Mouse (Mus musculus) stomach, embryonic 15.5 days (tissue): Measurements from ENCODE around the gene Nalcn. TPM values are rescaled to one million over a fixed set of nuclear protein-coding genes. Genes with fewer than 3 reads are reported as not detected.

Experiments used
- ATAC-seq: fragments of 200-750 bp; cut with Nextera tagmentation; 2 replicates; pipeline ENCODE4 v1.8.0; 2017; ENCODE audit warnings: low read depth, moderate number of reproducible peaks, moderate TSS enrichment; ENCODE audit not compliant: insufficient read depth, low FRiP score
- H3K27ac ChIP-seq: fragments of 300-500 bp; sonication (generic); 2 replicates; pipeline ENCODE4 v1.5.1; 2015; ENCODE audit warnings: mild to moderate bottlenecking, inconsistent platforms
- H3K27me3 ChIP-seq: fragments of 300-500 bp; sonication (generic); replicated peaks from 2 replicates; pipeline ENCODE4 v1.6.1; 2015; ENCODE audit warnings: inconsistent platforms
- H3K36me3 ChIP-seq: fragments of 300-500 bp; sonication (generic); 2 replicates; pipeline ENCODE4 v1.6.1; 2015; ENCODE audit warnings: inconsistent platforms
- H3K4me1 ChIP-seq: fragments of 300-500 bp; sonication (generic); 2 replicates; pipeline ENCODE4 v1.6.1; 2015; ENCODE audit warnings: inconsistent platforms
- H3K4me2 ChIP-seq: fragments of 300-500 bp; sonication (generic); 2 replicates; pipeline ENCODE4 v1.6.1; 2015; ENCODE audit warnings: mild to moderate bottlenecking, inconsistent platforms
- H3K4me3 ChIP-seq: fragments of 300-500 bp; sonication (generic); replicated peaks from 2 replicates; pipeline ENCODE4 v1.5.1; 2015; ENCODE audit warnings: inconsistent platforms
- H3K9ac ChIP-seq: fragments of 300-500 bp; sonication (generic); 2 replicates; pipeline ENCODE4 v1.6.1; 2015; ENCODE audit warnings: inconsistent platforms
- H3K9me3 ChIP-seq: fragments of 300-500 bp; sonication (generic); 2 replicates; pipeline ENCODE4 v1.6.1; 2016; ENCODE audit warnings: inconsistent platforms
- WGBS: fragments of 180-500 bp; shearing (Covaris S2); methylation state at CpG from one replicate; pipeline ENCODE4 v1.1.7; 2015; 5-methylcytosine and 5-hydroxymethylcytosine counted together
- polyA plus RNA-seq: library from polyadenylated mRNA; unstranded; fragments of >200 nt; fragmentation: Nextera tagmentation; extraction: Ambion mirVana; gene quantifications from 2 replicates; pipeline ENCODE4 v1.2.1, GENCODE M21; 2015

Nalcn gene
- polyA plus RNA-seq, 1 experiment from 2014 or later, result 1.1 TPM

DNA sequence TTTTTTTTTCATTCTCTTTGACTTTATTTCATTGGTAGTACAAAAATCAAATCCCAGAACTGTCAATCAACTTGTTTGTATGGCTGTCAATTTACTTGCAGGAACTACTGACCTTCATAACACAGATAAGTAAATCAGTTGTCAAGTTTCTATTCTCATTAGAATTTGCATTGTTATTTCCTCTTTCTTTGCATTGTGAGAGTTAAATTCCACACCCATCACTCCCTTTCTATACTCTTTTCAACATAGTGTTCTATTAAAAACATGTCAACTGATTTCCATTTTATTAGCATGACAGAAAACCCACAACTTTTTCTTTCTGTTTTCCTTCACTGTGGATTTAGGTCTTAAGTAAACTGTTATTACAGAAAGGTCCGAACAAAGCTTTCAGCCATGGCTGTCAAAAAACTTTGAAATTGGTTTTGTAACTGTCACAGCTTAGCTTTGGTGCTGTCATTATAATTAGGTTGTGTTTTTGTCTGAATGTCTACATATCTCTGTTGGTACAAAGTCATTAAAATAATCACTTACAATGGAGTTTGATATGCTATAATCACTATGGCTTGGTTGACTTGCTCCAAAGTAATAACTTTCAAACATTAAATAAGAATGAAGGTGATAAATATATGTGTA, 138.3 kb downstream of the Nalcn start:
- Histone ChIP-seq H3K36me3 (no peaks in the 10 kb centered on the region), H3K4me2 (no peak overlapping the region), H3K9me3 (no peaks in the 10 kb centered on the region), H3K4me1 (no peaks in the 10 kb centered on the region), H3K4me3 (no peak overlapping the region), H3K27me3 (no peaks in the 10 kb centered on the region), H3K27ac (no peak overlapping the region), H3K9ac (no peak overlapping the region)
- no peak for ATAC-seq
- WGBS, result 43% methylated on average over 1 of the region's 1 CpGs

DNA sequence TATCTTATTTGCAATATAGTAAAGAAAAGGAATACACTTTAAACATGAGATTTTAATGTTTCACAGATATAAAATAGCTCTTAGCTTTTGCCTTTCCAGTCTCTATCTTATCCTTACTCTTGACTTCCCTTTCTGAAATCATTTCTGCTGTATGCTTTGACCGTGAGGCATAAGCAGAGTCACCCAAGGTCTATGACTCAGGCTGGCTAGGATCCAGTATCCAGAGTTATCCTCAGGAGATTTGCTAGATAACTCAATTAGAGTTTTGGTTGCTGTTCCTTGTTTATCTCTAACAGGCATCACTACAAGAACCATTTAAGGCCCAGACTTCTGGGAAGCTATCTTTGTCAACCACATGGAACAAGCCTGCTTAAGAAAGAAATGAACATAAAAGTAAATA, 164.9 kb downstream of the Nalcn start:
- no peak overlapping the region for H3K9ac ChIP-seq
- no peak overlapping the region for H3K4me2 ChIP-seq
- ATAC-seq, result no peak
- 81% methylated on average over 1 of the region's 1 CpGs for WGBS
- H3K9me3 ChIP-seq, result no peaks in the 10 kb centered on the region
- no peak overlapping the region for H3K4me3 ChIP-seq
- H3K36me3 ChIP-seq, result no peaks in the 10 kb centered on the region
- H3K27ac ChIP-seq, result no peak overlapping the region
- H3K4me1 ChIP-seq, result no peaks in the 10 kb centered on the region
- H3K27me3 ChIP-seq, result no peaks in the 10 kb centered on the region

DNA sequence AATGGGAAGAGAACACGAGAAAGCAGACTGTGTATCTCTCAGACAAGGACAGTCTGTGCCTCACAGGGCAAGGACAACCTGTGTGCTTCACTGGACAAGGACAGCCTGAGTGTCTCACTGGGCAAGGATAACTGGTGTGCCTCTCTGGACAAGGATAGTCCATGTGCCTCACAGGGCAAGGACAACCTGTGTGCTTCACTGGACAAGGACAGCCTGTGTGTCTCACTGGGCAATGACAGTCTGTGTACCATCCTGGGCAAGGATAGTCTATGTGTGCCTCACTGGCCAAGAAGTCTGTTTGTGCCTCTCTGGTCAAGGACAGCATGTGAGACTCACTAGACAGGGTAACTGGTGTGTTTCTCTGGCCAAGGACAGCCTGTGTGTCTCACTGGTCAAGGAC, 180.9 kb downstream of the Nalcn start:
- Histone ChIP-seq H3K9me3 (no peaks in the 10 kb centered on the region), H3K4me3 (no peak overlapping the region), H3K4me1 (no peaks in the 10 kb centered on the region), H3K36me3 (no peaks in the 10 kb centered on the region), H3K9ac (no peak overlapping the region), H3K4me2 (no peak overlapping the region), H3K27ac (no peak overlapping the region), H3K27me3 (no peaks in the 10 kb centered on the region)
- ATAC-seq, result no peak
- WGBS, result 83% methylated on average over 1 of the region's 1 CpGs

DNA sequence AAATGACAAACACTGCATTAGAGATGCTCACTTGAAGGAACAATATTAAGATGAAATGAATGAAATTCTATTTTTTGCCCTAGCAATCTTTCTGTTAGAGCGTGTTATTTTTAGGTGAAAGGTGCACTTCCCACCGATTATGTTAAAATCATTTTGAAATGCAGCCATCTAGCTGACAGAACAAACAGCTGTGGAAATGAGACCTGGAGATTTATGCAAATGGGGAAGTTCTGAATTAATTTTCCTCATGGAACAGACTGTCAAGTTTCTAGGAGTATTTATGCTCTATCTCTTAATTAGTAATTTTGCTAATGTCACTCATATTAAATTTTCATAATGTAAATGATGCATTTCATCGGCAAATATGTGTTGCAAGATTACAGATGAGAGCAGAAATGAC, 191.4 kb downstream of the Nalcn start:
- Histone ChIP-seq H3K27ac (no peak overlapping the region), H3K4me3 (no peak overlapping the region), H3K9me3 (no peaks in the 10 kb centered on the region), H3K9ac (no peak overlapping the region), H3K4me2 (no peak overlapping the region), H3K36me3 (no peaks in the 10 kb centered on the region), H3K4me1 (no peaks in the 10 kb centered on the region), H3K27me3 (no peaks in the 10 kb centered on the region)
- 66% methylated on average over 3 of the region's 3 CpGs for WGBS
- ATAC-seq, result no peak

DNA sequence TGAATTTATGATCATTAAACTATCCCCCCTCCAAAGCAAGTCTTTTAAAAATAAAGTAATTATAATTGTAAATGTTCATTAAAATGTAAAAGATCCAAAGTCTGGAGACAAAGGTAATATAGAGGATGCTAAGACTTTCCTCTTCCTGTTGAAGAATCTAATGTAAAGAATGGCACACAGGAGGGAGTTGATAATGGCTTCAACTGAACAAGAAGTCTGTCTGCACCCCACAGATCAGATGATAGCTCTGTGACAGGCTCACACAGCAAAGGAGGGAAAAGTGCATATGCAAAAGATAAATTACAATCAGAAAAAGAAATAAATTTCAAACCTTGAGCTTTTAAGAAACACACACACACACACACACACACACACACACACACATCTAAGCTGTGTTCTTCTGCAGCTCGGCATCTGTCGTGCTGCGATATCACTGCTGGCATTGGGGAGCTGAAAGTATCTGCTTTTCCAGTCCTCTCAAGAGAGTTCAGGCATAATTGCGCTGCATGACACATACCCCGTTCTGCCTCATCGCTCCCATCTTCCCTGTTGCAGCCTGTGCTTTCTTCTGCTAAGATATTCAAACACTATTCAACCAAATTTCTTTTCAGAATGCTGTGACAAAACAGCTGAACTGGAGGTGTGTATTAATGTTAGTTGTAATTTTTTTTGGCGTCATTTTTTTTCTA, 250.6 kb downstream of the Nalcn start:
- Histone ChIP-seq H3K27me3 (no peaks in the 10 kb centered on the region), H3K27ac (no peak overlapping the region), H3K9me3 (no peaks in the 10 kb centered on the region), H3K4me3 (no peak overlapping the region), H3K9ac (no peak overlapping the region), H3K36me3 (no peaks in the 10 kb centered on the region), H3K4me1 (no peaks in the 10 kb centered on the region), H3K4me2 (no peak overlapping the region)
- ATAC-seq, result no peak
- 87% methylated on average over 7 of the region's 7 CpGs for WGBS

DNA sequence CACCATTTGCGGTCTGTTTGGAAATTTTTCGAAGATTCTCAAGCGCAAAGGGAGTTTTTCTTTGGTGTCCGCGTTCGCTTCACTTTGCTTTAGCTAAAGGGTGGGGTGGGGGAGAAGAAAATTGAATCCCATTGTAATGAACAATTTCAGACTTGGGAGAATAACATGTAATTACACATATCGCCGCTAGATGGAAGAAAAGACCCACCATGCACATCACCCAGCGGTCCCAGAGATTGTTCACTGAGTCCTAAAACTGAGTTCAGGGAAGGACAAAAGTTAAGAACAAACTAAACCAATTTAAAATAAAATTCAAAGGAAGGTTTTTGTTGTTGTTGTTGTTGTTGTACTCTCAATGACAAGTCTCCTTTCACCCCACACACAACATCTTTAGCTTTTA, 255.4 kb downstream of the Nalcn start:
- Histone ChIP-seq H3K27ac (no peak overlapping the region), H3K9me3 (no peaks in the 10 kb centered on the region), H3K36me3 (no peaks in the 10 kb centered on the region), H3K27me3 (no peaks in the 10 kb centered on the region), H3K4me2 (no peak overlapping the region), H3K4me3 (no peak overlapping the region), H3K9ac (no peak overlapping the region), H3K4me1 (no peaks in the 10 kb centered on the region)
- ATAC-seq, result peak; percentile 77; the same call in 1 of the 2 replicates
- 16% methylated on average over 9 of the region's 9 CpGs for WGBS

DNA sequence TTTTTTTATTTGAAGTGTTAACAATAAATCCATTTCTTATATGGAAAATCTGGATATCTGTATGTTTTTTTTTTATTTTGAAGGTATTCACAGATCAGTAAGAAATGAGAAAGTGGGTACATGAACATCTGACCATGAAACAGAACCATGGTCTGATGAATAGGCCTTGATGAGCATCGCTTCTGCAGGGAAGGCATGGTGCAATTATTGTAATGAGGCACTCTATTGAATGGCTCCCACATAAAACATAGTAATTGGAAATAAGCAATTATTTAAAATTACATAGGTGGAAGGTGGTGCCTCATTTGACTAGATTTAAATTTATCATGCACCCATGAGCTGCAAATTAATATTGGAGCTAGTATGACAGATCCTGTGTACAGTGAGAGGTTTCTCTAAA, 267.3 kb downstream of the Nalcn start:
- H3K27me3 ChIP-seq, result no peaks in the 10 kb centered on the region
- no peak for ATAC-seq
- H3K4me2 ChIP-seq, result no peak overlapping the region
- no peaks in the 10 kb centered on the region for H3K9me3 ChIP-seq
- H3K9ac ChIP-seq, result no peak overlapping the region
- H3K36me3 ChIP-seq, result no peaks in the 10 kb centered on the region
- H3K4me1 ChIP-seq, result no peaks in the 10 kb centered on the region
- H3K4me3 ChIP-seq, result no peak overlapping the region
- no peak overlapping the region for H3K27ac ChIP-seq
- 88% methylated on average over 1 of the region's 1 CpGs for WGBS

DNA sequence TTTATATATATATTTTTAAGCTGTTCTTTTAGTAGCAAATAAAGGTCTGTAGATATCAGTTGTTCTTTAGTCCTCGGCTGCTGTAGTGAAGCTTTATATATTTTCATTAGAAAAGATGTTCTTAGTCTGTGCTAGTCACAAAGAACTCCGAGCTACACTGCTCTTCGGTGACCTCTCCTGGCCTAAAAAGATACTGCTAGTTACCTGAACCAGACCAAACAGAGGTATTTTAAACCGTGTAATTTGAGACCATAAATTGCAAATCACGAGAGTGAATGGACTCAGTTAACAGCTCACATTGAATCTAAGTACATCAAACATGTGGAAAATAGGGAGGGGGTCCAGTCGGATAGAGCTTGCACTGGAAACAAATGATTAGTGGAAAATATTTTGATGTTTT, 274.0 kb downstream of the Nalcn start:
- Histone ChIP-seq H3K4me1 (no peaks in the 10 kb centered on the region), H3K9me3 (no peaks in the 10 kb centered on the region), H3K27me3 (no peaks in the 10 kb centered on the region), H3K36me3 (no peaks in the 10 kb centered on the region), H3K4me2 (no peak overlapping the region), H3K27ac (no peak overlapping the region), H3K4me3 (no peak overlapping the region), H3K9ac (no peak overlapping the region)
- WGBS, result 13% methylated on average over 6 of the region's 6 CpGs
- ATAC-seq, result no peak

DNA sequence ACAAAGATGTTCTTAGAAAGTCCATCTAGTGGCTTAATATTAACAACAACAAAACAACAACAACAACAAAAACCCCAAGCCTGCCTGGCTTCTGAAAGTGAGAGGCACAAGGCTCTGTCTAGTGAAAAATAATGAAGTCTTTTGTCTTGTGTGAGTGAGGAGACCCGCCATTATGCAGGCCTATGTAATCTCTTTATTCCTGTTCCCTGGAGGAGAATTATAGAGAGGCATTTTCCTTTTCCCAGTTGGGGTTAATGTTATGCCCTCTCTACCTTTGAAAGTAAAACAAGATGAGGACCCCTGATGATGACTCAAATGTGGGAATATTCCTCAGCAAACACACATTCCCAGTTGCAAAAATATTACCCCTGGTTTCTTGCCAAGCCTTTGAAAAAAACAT, 295.1 kb downstream of the Nalcn start:
- Histone ChIP-seq H3K9ac (no peak overlapping the region), H3K27ac (no peak overlapping the region), H3K9me3 (no peaks in the 10 kb centered on the region), H3K27me3 (no peaks in the 10 kb centered on the region), H3K4me1 (no peaks in the 10 kb centered on the region), H3K36me3 (no peaks in the 10 kb centered on the region), H3K4me2 (no peak overlapping the region), H3K4me3 (no peak overlapping the region)
- 57% methylated on average over 1 of the region's 1 CpGs for WGBS
- no peak for ATAC-seq

DNA sequence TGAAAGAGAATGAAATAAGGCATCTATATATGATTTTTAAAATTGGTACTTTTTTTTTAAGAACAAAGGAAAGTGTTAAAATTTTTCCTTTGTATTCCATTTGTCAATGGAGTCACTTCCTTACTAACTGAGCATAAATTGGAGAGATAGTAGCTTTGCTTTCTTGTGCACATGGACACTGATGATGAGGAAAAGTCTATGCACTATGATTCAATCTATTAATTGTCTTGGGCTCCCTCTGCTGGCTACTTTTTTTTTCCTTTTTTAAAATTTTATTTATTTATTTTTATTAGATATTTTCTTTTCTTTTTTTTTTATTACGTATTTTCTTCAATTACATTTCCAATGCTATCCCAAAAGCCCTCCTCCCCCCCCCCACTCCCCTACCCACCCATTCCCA, 312.6 kb downstream of the Nalcn start:
- H3K27ac ChIP-seq, result no peak overlapping the region
- no peak overlapping the region for H3K4me2 ChIP-seq
- H3K4me3 ChIP-seq, result no peak overlapping the region
- H3K36me3 ChIP-seq, result no peaks in the 10 kb centered on the region
- no peaks in the 10 kb centered on the region for H3K9me3 ChIP-seq
- H3K4me1 ChIP-seq, result no peaks in the 10 kb centered on the region
- H3K27me3 ChIP-seq, result no peaks in the 10 kb centered on the region
- no peak overlapping the region for H3K9ac ChIP-seq
- ATAC-seq, result no peak
- WGBS, result 43% methylated on average over 1 of the region's 1 CpGs

DNA sequence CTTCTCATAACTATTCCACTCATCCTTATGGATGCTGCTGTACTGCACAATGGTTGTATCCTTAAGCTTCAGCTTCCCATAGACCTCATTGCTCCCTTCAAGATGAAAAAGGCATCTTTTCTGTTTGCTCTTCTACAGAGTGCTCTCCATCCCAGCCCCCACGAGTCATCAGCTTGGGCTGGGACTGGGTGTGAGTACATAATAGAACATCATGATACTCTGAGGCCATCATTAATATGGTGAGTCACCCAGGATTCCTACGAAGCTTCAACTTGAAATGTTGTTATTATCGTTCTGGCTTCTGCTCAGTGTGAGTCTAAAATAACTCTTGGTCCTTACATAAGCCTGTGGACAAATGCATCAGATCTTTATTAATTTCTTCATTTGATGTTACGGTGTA, 314.6 kb downstream of the Nalcn start:
- Histone ChIP-seq H3K36me3 (no peaks in the 10 kb centered on the region), H3K9ac (no peak overlapping the region), H3K4me2 (no peak overlapping the region), H3K4me3 (no peak overlapping the region), H3K4me1 (no peaks in the 10 kb centered on the region), H3K27ac (no peak overlapping the region), H3K27me3 (no peaks in the 10 kb centered on the region), H3K9me3 (no peaks in the 10 kb centered on the region)
- no peak for ATAC-seq
- 76% methylated on average over 4 of the region's 4 CpGs for WGBS

DNA sequence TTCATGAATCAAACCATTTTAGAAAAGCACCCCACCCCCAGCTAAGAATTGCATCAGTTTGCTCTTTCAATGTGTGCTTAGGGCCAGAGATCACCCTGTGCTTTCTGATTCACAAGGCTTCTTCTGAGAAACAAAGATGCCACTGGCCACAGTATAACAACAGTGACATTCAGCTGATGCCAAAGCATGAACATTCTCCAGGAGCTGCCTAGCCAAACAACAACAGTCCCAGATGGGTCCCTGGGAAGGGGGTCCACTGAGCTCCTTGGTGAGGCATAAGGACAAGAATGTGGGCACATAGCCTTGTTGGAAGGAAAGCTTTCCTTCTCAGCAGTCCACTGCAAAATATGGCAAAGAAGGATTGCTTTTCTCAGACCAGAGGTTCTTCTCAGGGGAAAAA, 330.9 kb downstream of the Nalcn start:
- no peak overlapping the region for H3K4me3 ChIP-seq
- no peaks in the 10 kb centered on the region for H3K4me1 ChIP-seq
- H3K4me2 ChIP-seq, result no peak overlapping the region
- H3K9me3 ChIP-seq, result no peaks in the 10 kb centered on the region
- no peak overlapping the region for H3K27ac ChIP-seq
- no peaks in the 10 kb centered on the region for H3K27me3 ChIP-seq
- no peak overlapping the region for H3K9ac ChIP-seq
- ATAC-seq, result no peak
- no peaks in the 10 kb centered on the region for H3K36me3 ChIP-seq
